Mouse (Mus musculus) olfactory bulb, adult 2 months (tissue): ENCODE results near the gene Krt83. TPM values are rescaled to one million over a fixed set of nuclear protein-coding genes. Genes with fewer than 3 reads are reported as not detected.

Experiments used
- H3K27ac ChIP-seq: fragments of 200-500 bp; 2 replicates; pipeline ENCODE4 v1.5.1; 2012; ENCODE audit warnings: low read depth, low read length; ENCODE audit not compliant: insufficient read depth
- H3K4me1 ChIP-seq: fragments of 200-500 bp; 2 replicates; pipeline ENCODE4 v1.6.1; 2012; ENCODE audit warnings: low read length; ENCODE audit not compliant: control insufficient read depth, insufficient read depth
- H3K4me3 ChIP-seq: fragments of 200-500 bp; 2 replicates; pipeline ENCODE4 v1.5.1; 2012; ENCODE audit warnings: mild to moderate bottlenecking, low read depth, low read length, moderate library complexity; ENCODE audit not compliant: insufficient read depth
- CTCF ChIP-seq: fragments of 200-500 bp; IDR thresholded peaks from 2 replicates; pipeline ENCODE4 v1.5.1; 2012; ENCODE audit warnings: low read depth, mild to moderate bottlenecking, low read length, moderate library complexity; ENCODE audit not compliant: insufficient read depth
- POLR2A ChIP-seq: fragments of 200-500 bp; IDR thresholded peaks from 2 replicates; pipeline ENCODE4 v1.6.1; 2012; ENCODE audit warnings: mild to moderate bottlenecking, low read depth, low read length, moderate library complexity; ENCODE audit not compliant: insufficient read depth
- WGBS: fragments of 180-500 bp; shearing (Covaris S2); methylation state at CpG from one replicate; pipeline ENCODE4 v1.1.7; 2018; 5-methylcytosine and 5-hydroxymethylcytosine counted together
- polyA plus RNA-seq: library from polyadenylated mRNA; stranded (reverse); fragments of >200 nt; gene quantifications from 2 replicates; pipeline ENCODE4 v1.2.4, GENCODE M21; 2012; ENCODE audit warnings: low replicate concordance; ENCODE audit not compliant: missing spikeins, insufficient read depth, insufficient read length

The Krt83 gene
- polyA plus RNA-seq, 1 experiment: not detected

DNA sequence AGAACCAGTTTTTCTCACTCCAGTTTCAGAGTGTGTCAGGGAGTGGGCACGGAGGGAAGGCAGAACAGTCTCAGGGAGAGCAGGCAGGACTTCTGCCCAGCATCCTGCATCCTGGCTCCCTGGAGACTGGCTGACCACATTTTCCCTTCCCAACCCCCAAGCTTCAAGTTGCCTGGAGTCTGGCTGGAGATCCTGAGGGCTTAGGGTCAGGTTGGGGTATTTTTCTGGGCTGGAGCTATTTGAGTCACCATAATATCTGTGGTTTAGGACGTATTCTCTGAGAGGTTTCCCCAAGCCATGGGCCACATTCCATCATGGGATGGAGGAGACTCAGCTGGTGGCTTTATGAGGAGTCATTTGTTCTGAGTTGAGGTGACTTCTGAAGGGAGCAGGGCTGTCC lies 36.0 kb downstream of the Krt83 start:
- no peak overlapping the region for H3K4me3 ChIP-seq
- 93% methylated on average over 2 of the region's 2 CpGs for WGBS
- TF ChIP-seq POLR2A: no peak
- no peak for TF ChIP-seq CTCF
- peaks cover 13% of the 10 kb centered on the region; the same call in 1 of the 2 replicates for H3K4me1 ChIP-seq
- H3K27ac ChIP-seq: no peak overlapping the region

DNA sequence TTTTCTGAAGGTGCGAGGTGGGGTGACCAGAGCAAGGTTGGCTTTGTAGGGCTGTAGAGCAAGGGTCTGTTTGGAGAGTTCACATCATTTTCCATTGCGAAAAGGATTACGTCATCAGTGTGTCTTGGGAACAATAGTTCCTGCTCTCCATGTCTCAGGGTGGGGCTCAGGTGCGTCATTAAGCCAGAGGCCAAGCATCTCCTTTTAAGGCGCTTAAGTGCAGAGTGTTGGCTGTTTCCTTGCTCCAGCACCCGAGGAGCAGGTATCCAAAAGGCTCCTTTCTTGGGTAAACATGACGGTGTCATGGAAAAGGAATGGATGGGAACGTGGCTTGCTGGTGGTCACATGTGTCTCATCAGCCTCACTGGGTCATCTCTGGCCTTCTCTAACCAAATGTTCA lies 36.5 kb downstream of the Krt83 start:
- Histone ChIP-seq H3K27ac (no peak overlapping the region), H3K4me1 (peaks cover 13% of the 10 kb centered on the region; the same call in 1 of the 2 replicates), H3K4me3 (no peak overlapping the region)
- WGBS: 93% methylated on average over 8 of the region's 8 CpGs
- no peak for TF ChIP-seq CTCF

DNA sequence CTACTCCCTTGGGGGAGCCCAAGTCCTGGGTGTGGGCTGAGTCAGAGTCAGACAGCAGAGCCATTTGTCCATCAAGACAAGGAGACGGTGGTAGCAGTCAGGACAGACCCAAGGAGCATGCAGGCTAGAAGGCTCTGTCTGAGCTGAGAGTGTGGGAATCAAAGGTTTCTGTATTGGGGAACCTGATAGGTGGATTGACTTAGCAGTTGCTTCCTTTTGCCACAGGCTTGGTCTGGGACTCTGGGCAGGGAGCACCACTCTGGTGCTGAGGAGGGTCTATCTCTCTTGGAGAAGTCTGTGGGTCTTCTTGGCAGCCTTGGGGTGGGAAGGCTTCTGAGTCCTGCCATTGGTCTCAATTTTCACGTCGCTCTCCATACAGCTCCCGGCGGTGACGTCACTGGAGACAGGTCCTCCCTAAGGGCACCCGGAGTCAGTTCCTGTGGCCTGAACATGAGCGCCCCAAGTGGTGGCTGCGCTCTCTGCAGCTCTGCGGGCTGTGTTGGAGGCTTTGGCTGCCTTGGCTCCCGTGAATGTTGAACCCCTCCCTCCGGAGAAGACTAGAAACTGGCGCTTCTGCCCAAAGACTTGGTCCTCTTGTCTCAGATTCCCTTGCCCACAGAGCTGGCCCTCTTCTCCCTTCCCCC lies 38.1 kb downstream of the Krt83 start:
- Histone ChIP-seq H3K4me1 (peaks cover 7% of the 10 kb centered on the region; the same call in 1 of the 2 replicates), H3K27ac (no peak overlapping the region), H3K4me3 (no peak overlapping the region)
- WGBS: 12% methylated on average over 13 of the region's 13 CpGs
- TF ChIP-seq POLR2A: no peak
- TF ChIP-seq CTCF: peak; percentile 82

DNA sequence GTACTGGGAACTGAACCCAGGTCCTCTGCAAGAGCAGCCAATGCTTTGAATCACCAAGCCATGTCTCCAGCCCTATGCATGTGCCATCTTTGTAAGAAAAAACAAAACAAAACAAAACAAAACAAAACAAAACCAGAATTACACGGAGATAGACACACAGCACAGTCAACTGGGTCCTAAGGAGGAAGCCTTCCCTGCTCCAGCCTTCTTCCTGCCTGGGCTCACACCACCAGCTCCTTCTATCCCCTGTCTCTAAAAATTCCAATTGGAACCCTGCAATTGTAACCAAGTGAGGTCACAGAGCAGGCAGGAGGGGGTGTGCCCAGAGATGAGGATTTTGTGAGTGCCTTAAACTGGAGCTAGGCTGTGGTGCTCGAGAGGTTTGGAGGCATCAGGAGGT lies 43.9 kb downstream of the Krt83 start, which contains the start of gene Krt88:
Gene Krt88 (plus strand): TSS at position 301 of the 400 bp plus-strand sequence.
- H3K27ac ChIP-seq: no peak within 1 kb of the TSS
- WGBS: 71% methylated on average over 2 of the region's 2 CpGs
- no peak within 1 kb of the TSS for H3K4me3 ChIP-seq
- TF ChIP-seq POLR2A (no peak), CTCF (no peak)
- no peaks in the 10 kb centered on the region for H3K4me1 ChIP-seq

DNA sequence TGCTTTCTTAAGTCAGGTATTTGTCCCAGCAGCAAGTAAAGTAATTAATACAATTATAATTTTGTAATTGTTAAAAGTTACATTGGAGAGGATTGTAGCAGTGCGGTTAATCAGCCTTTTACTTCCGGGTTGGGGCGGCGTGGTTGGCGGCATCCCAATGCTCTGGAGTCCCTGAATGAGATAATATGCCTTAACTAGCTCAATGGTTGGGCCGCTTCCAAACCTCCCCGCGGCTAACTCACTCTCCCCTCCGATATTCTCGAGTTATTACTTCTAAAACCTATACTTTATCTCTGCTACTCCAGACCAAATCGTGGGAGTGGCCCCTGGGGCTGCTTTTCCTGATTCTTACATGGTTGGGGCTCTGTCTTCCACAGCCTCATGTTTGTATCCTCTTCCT lies 44.7 kb downstream of the Krt83 start:
- no peak overlapping the region for H3K4me3 ChIP-seq
- TF ChIP-seq POLR2A (no peak), CTCF (no peak)
- H3K4me1 ChIP-seq: no peaks in the 10 kb centered on the region
- H3K27ac ChIP-seq: no peak overlapping the region
- 25% methylated on average over 11 of the region's 11 CpGs for WGBS

DNA sequence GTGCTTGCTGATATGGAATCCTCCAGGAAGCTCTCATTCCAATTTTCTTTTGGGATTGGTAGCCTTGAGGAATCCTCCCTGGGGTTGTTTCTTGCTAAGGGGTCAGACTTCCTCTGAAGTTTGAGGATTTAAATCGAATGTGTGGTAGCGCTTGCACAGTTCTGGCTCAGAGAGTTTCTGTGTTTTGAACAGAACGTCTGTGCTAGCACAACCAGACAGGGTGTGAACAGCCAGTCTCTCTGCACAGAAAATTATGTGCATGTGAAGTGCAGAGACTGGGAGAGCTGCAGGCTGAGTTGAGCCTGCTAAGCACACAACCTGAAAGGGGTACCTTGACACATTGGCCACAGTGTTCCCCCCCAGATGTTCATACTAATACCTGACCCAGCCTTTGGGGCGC lies 50.5 kb downstream of the Krt83 start:
- TF ChIP-seq POLR2A (no peak), CTCF (no peak)
- peaks cover 7% of the 10 kb centered on the region for H3K4me1 ChIP-seq
- no peak overlapping the region for H3K27ac ChIP-seq
- 78% methylated on average over 4 of the region's 4 CpGs for WGBS
- no peak overlapping the region for H3K4me3 ChIP-seq

DNA sequence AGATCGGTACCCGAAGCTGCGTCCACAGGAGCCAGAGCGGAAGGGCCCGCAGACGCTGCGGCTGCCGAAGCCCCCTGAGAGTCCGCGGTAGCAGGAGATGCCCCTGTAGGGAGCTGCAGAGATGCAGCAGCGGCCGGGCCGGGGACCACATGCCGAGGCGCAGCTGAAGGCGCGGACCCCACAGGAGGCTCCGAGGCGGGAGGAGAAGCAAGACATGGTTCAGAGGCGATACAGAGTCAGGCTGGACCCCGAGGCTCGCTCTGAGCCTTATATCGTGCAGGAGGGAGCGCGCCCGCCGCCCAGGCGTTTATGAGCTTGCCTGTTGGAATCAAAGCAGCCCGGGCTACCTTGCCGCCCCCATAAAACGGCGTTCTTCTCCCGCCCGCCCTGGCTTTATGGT lies 52.8 kb downstream of the Krt83 start, which contains the start of gene Krt87:
Gene Krt87 (minus strand): TSS at position 250 of the 400 bp plus-strand sequence.
- TF ChIP-seq CTCF: no peak
- TF ChIP-seq POLR2A: no peak

DNA sequence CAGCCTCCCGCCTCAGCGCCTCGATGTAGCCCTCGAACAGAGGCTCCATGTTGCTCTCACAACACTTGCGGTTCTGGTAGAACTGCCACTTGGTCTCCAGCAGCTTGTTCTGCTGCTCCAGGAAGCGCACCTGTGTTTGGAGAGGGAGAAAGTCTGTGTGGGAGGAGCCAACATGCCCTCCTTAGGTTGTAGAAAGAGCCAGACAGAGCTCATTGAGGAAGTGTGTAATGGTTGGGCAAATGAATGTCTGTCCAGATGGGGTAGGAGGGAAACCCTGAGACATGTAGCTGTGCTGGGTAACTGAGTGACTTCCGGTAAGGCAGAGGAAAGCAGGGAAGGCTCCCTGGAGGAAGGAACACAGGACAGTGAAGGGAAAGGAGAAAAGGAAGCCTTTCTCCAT lies 54.7 kb downstream of the Krt83 start:
- Histone ChIP-seq H3K27ac (no peak overlapping the region), H3K4me1 (peaks cover 7% of the 10 kb centered on the region), H3K4me3 (no peak overlapping the region)
- 88% methylated on average over 7 of the region's 7 CpGs for WGBS
- TF ChIP-seq POLR2A (no peak), CTCF (no peak)

More for the DNA sequence above, 52.8 kb downstream of the Krt83 start, which contains the start of gene Krt87:
- no peak within 1 kb of the TSS for H3K27ac ChIP-seq
- WGBS: 3% methylated on average over 34 of the region's 34 CpGs
- H3K4me3 ChIP-seq: peak within 1 kb of the TSS; percentile 20; the same call in 1 of the 2 replicates
- peaks cover 7% of the 10 kb centered on the region for H3K4me1 ChIP-seq

Other genes with a start within 250 kb of the Krt83 start
- gene Nr4a1, start 237.2 kb downstream of the Krt83 start, polyA plus RNA-seq: not detected in 2 replicates
- gene Atg101, start 207.2 kb downstream of the Krt83 start, polyA plus RNA-seq: not detected in 2 replicates
- not detected in 2 replicates for gene 6030408B16Rik, start 198.3 kb downstream of the Krt83 start, polyA plus RNA-seq
- gene Krt80, start 121.3 kb downstream of the Krt83 start, polyA plus RNA-seq: not detected in 2 replicates
- gene Krt7, start 80.5 kb downstream of the Krt83 start, polyA plus RNA-seq: not detected in 2 replicates
- gene Krt87, start 52.7 kb downstream of the Krt83 start, polyA plus RNA-seq: not detected in 2 replicates
- not detected in 2 replicates for gene Krt88, start 43.8 kb downstream of the Krt83 start, polyA plus RNA-seq
- not detected in 2 replicates for gene Krt81, start 27.8 kb downstream of the Krt83 start, polyA plus RNA-seq
- gene Krt86, start 18.0 kb downstream of the Krt83 start, polyA plus RNA-seq: not detected in 2 replicates
- not detected in 2 replicates for gene Gm49425, start 25.7 kb upstream of the Krt83 start, polyA plus RNA-seq
- not detected in 2 replicates for gene Krt84, start 41.3 kb upstream of the Krt83 start, polyA plus RNA-seq
- gene Krt82, start 59.2 kb upstream of the Krt83 start, polyA plus RNA-seq: not detected in 2 replicates
- gene Krt90, start 71.4 kb upstream of the Krt83 start, polyA plus RNA-seq: not detected in 2 replicates
- gene Krt75, start 82.4 kb upstream of the Krt83 start, polyA plus RNA-seq: not detected in 2 replicates
- gene Gm5414, start 136.7 kb upstream of the Krt83 start, polyA plus RNA-seq: not detected in 2 replicates
- not detected in 2 replicates for gene Gm5478, start 155.9 kb upstream of the Krt83 start, polyA plus RNA-seq
- gene Krt6b, start 188.8 kb upstream of the Krt83 start, polyA plus RNA-seq: not detected in 2 replicates
- not detected in 2 replicates for gene Krt6a, start 202.8 kb upstream of the Krt83 start, polyA plus RNA-seq
- not detected in 2 replicates for gene Krt5, start 221.4 kb upstream of the Krt83 start, polyA plus RNA-seq